Mouse (Mus musculus): ENCODE data around the gene Gnai2.
"Not testable (repeated sequence)": the region's sequence is repeated elsewhere in the genome, so short reads cannot be mapped to it uniquely, and the experiment has no call there.

The Gnai2 gene

GRCm38 (mm10) chr9:107567702-107568319 is 67.4 kb downstream of the Gnai2 start, which contains the start of gene Hyal2:
Hyal2 (plus strand) TSS chr9:107567945.
- DNase-seq, result peak; percentile 88

DNA sequence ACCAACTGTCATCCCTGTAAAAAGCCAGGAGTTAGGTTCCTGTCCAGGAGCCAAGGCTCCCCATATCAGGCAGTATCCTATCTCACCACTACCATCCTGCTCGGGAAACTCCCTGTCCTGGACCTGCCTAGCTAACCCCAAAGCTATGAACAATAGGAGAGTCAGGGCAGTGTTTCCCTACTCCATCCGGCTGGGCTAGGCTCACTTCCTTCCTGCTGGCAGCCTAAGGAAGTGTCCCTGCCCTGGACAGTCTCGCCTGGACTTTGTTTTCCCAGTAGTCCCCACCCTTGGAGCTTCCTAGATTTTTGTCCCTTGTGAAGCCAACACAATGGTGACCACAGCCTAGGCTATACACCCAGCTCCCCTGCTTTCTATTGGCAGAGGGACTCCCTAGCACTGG is 68.3 kb downstream of the Gnai2 start:
- peak; percentile 76 for DNase-seq

DNA sequence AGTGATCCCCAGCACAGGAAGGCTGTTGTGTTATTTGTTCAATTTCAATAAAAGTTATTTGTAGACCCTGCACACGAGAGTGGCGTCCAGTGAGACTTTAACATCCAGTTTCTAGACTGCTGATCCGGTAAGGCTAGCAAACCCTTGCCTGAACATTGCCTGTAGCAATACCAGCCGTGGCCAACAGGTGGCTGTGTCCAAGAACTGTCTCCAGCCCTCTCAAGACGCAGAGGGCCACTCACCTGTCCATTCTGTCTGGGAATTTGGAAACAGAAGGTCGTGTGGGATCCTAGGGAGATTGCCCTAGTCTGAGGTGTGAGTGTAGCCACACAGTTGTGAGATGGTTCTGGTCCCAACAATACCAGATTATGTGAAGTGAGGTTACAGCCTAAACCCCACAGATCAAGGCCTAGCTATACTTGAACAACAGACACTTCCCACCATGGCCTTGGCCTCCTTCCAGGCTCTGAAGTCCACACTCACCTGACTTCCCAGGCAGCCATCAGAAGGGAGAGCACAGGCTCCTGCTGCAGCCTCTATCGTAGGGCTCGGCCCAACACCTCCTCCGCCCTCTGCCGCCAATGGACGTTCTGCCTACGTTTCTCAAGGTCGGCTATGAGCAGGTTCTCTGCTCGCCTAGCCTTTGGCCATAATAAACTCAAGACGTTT is 69.0 kb downstream of the Gnai2 start:
- peak; percentile 92 for DNase-seq

GRCm38 (mm10) chr9:107565556-107565955 is 69.6 kb downstream of the Gnai2 start:
- DNase-seq, result not testable (repeated sequence)

Data from kidney, postnatal 14 days (tissue).